Mouse (Mus musculus): ENCODE measurements at regions not wholly inside any gene's neighbourhood (a gene's known extent, or its start where the extent isn't known, plus 50 kb on each side); places are given as distances from the start of the nearest gene placed in this dataset.

DNA sequence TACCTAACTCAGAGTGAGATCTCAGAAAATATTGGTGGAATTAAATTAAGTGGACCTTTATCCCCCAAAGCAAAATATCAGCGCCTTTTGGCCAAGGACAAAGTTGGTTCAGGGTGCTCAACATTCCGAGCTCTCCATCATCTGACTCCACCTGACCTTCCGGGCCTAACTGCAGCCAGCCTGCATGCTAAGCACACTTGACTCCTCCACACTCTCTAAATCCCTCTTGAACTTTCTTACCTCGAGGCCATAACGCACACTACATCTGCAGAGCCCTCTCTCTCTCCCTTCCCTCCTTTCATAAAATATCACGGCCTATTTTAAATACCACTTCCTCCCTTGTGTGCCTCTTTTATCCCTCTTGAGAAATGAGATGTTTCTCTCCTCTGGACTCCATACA lies 356.1 kb upstream of the Zfp462 start:
- DNase-seq (ENCODE audit: low spot score): no peak
- intact Hi-C loops (cut with DNase I): no loop called here

DNA sequence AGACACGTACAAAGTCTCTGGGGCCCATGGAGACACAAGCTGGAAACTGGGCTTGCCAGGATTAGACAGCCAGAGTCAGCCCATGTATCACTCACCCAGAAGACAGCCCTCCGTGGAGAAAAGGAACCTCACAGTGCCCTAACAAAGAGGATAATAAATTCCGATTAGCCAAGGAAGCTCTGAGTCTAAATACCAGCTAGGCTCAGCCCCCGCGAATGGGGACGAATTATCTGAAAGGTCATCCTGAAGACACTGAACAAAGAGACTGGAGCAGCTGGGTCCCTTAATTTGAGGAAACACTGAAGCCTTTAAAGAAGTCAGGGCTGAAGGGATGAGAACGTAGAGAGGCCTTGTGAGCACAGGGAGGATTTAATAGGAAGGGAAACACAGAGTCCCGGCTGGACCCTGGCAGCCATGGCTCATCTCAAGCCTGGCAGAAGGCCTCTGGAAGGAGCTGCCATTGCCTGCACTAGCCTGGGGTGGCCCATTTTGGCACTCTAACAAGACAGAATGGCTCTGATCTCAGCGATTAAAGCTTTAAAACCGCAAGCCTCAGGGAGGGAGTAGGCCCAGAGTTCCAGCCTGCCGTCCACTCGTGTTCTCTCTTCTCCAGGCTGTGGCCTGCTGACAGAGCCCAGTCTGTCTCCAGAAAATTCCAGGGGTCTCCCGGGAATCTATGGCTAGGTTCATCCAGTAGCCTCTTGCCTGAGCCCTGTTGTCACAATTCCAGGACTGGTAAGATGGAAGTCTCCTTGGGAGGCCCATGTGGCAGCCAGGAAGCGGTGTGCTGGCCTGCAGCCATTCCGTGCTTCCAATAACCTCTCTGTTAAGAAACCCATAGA lies 343.0 kb upstream of the Zfp462 start:
- DNase-seq (ENCODE audit: low spot score): no peak
- intact Hi-C loops (cut with DNase I): no loop called here

DNA sequence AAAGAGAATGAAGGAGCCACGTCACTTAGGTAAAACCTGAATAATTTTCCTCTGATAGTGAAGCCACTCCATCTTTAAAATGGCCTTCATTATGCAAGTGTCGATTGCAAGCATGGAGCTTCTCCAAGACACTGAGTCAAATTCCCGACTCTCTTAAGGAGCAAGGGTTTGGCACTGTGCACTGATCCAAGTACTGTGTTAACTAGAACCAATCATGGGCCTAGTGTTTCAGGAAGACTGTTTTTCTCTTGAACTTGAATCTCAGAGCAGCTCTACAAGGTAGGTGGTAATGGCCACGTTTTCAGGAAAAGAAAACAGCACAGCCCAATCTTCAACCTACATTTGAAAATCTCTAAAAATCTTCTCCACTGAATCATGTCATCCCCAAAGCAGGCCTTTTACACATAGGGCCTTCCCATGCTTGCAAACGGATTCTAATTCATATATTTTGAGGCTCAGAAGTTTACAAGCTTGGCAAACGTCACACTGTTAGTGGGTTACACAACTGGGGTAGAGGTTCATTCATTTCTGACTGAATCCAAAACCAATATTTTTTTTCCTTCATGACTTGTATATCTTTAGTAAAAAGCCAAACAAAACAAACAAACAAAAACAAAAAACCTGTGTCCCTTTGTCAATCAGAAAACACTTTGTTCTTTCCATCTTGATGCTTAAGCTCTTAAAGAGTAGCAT lies 342.2 kb upstream of the Zfp462 start:
- intact Hi-C loops (cut with DNase I): no loop called here
- DNase-seq (ENCODE audit: low spot score): no peak

DNA sequence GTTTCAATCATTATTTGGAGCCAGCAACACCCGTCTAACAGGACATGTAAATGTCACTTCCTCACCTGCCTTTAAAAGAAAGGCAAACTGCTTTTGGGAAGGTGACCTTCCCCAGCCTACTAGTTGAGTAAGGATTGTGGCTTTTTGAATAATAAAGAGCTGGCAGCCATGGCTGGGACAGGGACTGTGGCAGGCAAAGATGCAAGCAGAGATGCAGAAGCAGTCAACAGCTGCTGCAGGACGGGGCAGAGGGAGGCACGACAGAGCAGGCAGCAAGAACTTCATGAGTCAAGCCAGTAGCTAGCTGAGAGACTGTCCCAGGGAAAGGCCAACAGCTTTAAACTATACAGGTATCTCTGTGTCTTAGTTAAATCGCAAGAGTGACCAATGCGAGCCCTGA lies 334.7 kb upstream of the Zfp462 start:
- no peak for DNase-seq (ENCODE audit: low spot score)
- intact Hi-C loops (cut with DNase I): no loop called here

DNA sequence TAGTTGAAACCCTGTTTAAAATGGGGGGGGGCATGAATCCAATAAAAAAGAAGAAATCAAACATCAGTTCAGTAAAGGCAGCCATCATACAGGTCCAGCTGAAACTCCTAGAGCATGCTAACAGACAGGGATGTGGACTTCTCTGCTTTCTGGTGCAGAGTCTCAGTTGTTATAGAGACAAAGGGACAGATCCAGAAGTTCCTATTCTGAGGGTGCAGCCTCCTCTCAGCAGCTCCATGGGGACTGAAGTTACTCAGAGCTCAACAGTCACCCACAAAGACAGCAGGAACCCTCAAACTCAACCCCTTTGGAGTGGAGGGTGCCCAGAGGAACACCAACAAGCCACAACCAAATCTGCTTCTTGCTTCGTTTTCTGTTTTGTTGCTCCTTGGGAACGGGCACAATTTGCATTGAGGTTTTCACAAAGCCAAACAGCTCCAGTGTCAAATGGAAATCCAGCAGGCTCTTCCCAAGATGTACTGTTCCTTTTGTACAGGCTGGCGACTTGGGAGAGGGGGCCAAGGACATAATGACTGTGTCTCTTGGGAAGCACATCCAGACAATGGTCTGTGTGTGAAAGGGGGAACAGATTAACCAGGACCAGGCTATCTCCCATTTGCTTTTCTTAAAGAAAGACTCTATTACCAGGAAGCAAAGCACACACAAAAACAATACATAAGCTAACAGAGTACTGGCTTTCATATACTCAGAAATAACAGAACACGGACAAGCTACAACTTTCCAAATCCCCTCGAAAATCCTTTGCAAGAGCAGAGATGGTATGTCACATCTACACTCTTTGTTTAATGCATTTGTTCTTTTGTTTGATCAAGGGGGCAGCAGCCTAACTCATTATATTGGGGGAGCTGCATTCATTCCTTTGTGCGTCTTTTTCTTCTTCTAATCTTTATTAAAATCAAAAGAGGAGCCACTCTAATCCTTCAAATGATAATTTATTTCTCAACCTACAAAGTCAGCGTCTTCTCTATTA lies 332.6 kb upstream of the Zfp462 start:
- no peak for DNase-seq (ENCODE audit: low spot score)
- intact Hi-C loops (cut with DNase I): no loop called here

DNA sequence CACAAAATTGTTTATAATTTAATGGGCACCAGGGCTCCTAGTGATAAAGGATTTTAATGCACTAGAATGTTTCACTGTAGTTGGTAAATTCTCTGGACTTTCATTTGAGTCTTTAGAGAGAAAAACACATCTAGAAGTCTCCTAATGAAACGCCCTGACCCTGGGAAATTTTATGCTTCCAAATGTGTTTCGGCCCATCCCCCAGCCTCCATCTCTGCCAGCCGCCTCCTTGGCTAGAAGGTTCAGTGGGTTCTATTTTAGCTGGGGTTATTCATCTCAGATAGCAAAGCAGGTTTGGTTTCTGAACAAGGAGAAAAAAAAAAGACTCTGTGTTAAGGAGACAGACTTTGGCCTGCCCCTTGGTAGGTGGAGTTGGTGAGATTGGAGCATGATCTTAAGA lies 331.8 kb upstream of the Zfp462 start:
- no peak for DNase-seq (ENCODE audit: low spot score)
- intact Hi-C loops (cut with DNase I): no loop called here

DNA sequence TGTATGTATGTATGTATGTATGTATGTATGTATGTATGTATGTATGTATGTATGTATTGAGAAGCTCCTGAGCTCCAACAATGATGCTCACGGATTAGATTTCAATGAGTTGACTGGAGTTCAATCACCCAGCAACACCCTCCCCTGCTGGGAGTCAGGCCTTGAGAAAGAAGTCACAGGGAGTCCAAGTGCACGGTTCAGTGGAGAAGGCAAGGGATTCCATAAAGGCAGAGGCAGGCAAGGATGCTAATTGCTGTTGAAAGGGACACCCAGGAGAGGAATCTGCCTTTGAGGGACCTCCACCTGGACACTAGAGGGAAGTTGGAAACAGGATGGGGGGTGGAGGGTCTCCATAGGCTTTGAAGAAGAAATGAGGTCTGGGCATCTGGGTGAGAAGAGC lies 331.2 kb upstream of the Zfp462 start:
- intact Hi-C loops (cut with DNase I): no loop called here
- no peak for DNase-seq (ENCODE audit: low spot score)

DNA sequence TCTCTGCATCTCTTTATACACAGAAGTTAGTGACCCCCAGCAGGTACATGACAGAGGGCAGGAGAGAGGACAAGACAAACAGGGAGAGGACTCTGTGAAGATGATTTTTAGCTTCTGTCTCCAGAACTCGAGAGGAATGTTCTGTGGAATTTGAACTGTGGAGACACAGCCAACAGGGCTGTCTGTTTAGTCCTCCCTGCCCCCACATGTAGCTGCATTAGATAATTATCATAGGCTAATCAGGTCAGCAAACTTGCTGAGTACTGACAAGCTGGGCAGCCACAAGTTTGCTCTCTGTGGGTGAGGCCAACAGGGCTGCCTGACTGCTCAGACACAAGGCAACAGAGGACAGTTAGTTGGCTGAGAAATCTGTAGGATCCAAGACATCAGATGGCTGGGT lies 329.0 kb upstream of the Zfp462 start:
- intact Hi-C loops (cut with DNase I): no loop called here
- no peak for DNase-seq (ENCODE audit: low spot score)

DNA sequence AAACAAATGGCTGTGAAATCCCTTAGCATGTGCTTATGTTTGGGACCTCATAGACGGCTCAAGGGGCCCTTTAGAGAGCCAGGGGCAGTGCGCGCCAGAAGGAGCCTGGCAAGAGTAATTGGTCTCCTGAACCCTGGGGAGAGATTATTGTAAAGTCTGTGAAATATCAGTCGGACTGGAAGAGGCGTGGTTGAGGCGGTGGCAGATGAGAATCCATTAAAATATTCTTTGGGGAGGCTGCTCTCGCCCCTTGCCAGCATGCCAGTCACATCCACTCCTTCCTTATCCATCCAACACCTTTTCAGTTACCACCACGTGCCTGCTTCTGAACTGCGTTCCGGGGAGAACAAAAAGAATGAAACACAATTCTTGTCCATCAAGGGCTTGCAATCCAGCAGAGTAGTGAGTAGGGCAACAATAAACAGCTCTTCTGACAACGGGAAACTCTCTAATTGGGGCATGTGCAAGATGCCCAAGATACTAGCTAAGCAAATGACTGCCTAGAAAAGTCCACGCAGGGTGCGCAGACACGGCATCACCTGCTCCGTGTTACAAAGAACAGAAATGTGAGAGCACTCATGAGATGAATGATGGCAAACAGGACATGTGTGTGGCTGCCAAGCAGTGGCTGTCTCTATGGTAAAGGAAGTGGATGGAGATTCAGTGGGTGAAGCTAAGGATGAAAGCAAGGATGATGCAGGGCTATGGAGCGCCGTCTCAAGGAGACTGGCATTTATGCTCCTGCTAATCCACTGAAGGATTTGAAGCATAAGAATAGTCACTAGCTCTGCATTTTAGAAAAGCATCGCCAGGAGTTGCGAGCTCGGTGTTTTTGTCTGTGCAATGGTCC lies 320.6 kb upstream of the Zfp462 start:
- no peak for DNase-seq (ENCODE audit: low spot score)
- intact Hi-C loops (cut with DNase I): no loop called here

DNA sequence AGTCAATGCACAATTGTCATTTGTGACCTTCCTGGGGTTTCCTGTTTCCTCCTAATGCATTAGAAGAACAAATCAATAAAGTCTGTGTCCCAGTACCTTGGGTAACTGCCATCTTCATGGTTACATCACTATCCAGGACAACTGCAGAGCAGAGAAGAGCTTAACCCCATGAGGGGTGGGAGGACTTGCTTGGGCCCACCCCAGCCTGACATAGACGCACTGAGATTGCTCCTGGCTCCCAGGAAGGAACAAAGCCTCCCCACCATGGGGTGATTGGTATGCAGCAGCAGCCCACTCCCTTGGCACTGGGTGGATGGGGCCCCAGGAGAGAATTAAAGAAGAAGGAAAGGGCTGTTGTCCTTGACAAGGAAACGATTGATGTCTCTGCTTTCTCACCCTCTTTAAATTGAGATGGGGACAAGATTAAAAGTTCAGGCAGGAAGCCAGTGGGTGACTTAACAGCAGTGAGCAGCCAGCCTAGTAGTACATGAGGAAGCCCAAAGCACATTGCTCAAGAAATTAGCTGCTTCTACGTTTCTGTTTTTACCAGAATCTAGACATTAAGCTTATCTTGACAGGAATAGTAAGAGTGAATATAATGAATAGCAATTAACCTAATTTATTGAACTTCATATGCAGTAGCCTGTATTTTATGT lies 307.7 kb upstream of the Zfp462 start:
- intact Hi-C loops (cut with DNase I): no loop called here
- no peak for DNase-seq (ENCODE audit: low spot score)

DNA sequence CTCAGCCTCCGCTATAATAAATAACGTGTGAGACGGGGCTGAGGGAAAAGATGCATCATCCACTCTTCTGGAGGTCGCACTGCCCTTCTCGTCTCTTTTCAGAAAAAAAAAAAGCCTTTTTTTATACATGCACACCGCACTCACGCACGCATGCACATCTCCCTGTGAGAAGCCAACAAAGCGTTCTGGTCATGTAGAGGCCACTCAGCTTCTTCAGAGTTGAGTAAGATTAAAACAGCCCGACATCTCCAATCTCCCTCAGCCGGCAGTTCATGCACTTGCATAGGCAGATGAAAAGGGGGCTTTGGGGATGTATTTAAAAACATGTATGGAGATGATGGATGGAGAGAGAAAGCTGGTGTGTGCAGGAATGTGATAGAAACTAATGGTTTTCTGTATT lies 298.8 kb upstream of the Zfp462 start:
- intact Hi-C loops (cut with DNase I): no loop called here
- DNase-seq (ENCODE audit: low spot score): no peak

DNA sequence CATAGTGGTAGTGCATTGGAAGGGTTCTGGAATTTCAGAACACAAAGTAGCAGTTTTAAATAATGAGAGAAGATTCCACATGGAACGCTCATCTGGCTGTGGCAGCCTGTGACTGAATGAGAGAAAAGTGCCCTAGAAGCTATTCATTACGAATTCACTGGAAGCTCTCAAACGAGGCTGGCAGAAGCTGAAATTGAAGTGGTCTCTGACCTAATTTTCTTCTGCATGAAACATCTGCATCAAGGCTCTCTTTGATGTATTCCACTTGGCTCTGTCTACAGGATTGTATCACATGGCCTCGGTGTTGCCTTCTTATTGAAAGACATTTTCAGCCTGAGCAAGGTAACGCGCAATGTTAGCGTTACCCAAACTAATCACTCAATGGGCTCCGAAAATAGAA lies 298.4 kb upstream of the Zfp462 start:
- no peak for DNase-seq (ENCODE audit: low spot score)
- intact Hi-C loops (cut with DNase I): no loop called here

DNA sequence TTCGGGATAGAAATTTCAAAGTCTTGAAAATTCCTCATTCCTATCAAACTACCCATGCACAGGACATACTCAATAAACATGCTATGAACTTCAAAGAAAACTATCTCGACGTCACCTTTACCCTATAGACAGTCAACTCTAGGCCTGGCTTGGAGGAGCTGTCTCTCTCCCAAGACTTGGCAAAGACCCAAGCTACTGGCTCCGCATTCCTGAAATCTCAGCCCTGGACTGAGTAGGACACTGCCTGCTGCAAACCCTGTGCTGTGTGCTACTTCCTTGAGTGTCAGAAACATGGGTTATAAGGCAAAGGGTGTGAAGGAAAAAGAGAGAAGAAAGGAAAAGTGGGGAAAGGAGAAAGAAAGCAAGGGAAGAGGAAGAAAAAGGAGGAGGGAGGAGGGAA lies 296.6 kb upstream of the Zfp462 start:
- intact Hi-C loops (cut with DNase I): no loop called here
- no peak for DNase-seq (ENCODE audit: low spot score)

DNA sequence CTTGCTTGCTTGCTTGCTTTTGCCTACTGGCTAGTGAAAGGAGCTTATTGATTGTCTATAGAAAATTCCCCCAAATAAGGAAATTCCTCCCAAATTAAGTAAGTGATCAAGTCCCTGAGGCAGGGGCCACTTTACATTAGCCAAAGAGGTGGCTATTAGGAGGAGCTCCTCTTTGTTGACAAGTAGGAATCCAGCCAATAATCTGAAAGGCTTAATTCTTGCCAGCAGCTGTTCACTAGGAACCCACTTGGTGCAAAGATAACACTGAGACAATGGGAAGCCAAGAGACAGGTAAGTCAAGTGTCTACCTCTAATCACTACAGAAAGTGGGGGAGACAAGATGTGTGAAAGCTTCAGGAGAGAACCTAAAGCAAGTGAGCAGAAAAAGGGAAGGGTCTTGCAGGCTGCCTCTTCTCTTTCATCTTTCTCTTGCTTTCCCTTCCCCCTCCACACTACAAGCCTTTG lies 293.2 kb upstream of the Zfp462 start:
- no peak for DNase-seq (ENCODE audit: low spot score)
- intact Hi-C loops (cut with DNase I): no loop called here

DNA sequence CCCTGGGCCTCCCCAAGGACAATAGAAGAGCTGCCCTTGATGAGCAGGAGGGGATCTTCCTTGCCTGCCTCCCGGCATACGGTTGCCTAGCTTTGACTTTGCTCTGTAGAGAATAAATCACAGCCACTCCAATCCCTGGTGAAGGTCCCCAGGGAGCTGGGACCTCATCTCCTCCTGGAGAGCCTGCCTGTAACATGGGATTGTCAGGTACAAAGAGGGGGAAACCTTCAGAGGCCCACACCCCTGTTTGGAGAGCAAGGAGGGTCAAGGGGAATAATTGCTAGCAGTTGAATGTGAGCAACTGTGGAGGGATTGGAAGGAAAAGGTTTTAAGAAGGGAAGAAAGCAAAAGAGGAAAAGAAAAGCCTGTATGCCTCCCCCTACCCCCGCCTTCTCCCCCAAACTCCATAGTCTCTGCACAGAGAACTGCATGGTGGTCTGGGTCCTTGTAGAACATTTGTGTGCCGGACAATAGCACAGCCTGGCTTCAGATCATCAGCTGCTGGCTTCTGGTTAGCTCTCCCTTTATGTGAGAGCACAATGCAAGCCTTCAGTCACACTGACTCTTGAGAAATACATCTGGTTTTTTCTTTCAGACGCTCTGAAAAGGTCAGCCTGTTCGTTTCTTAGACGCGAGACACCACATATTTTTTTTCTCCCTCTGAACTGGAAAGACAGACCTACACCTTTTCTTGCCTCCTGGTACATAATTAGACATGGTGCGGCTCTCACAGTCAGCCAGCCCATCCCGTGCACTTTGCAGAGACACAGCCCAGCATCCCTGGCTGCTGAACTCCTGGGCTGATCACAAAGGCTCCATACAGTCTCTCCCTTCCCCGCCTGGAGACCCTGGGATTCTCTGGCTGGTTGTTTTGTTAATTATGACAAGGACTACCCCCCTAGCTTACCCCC lies 292.5 kb upstream of the Zfp462 start:
- no peak for DNase-seq (ENCODE audit: low spot score)
- intact Hi-C loops (cut with DNase I): no loop called here

DNA sequence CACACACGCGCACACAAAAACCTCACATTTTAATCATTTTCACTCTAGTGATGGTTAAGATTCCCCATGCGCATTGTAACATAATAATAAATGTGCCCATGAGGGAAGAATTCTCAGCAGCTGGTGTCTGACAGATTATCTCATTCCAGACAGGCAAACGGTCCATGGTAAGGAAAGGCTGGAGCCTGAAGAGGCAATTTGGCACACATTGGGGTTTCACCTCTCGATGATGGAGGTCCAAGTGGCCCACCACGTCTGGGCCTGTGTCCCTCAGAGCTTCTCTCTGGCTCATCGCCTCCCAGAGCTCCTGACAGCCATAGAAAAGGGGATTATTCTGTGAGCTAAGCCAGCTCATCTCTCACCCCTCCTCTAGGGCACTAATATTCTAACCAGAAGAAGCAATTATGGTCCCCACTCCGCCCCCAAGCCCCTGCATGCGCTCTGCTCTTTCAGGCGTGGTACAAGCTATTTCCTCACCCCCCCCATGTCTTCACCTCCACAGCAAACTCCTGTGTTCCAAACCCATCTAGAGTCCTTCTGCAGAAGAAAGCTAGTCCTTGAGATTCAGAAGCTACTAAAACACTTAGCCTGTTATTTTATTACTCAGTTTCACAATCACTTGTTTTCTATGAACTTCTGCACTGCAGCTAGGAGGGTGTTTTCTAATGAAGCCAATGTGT lies 291.6 kb upstream of the Zfp462 start:
- DNase-seq (ENCODE audit: low spot score): no peak
- intact Hi-C loops (cut with DNase I): no loop called here

Measured in heart, postnatal 25 days (tissue).